Mouse (Mus musculus): ENCODE measurements at regions not wholly inside any gene's neighbourhood (a gene's known extent, or its start where the extent isn't known, plus 50 kb on each side); places are given as distances from the start of the nearest gene placed in this dataset.

DNA sequence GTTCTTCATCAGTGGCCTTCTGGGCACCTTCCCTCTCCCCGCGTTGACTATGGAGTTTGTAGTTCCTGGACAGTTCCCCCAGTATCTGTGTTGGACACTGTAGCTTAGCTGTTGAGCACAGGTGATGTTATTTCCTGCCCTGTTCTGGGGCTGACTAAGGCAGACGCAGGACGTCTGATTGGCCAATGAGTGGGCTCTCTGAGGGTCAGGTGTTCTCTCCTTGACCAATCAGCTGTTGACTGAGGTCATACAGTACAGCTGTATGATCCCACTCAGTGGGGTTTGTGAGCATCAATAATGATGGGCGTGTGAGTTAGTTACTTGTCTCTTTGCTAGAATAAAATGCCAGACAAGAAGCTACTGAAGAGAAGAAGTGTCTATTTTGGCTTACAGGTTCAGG lies 91.6 kb upstream of the Zc3h12a start:
- TF ChIP-seq ZNF384 (IDR thresholded peaks at IDR 0.05; ENCODE audit: low read depth, low read length): no peak
- no peak for TF ChIP-seq HCFC1 (IDR thresholded peaks at IDR 0.05; ENCODE audit: borderline replicate concordance, insufficient read depth, low read length)
- no peak for TF ChIP-seq ZC3H11A (IDR thresholded peaks at IDR 0.05; ENCODE audit: borderline replicate concordance, low read depth, low read length)

All from ES-E14 (cell line).